Mouse (Mus musculus) heart, adult 2 months (tissue): Measurements from ENCODE around the gene Sh3bgr. TPM values are rescaled to one million over a fixed set of nuclear protein-coding genes. Genes with fewer than 3 reads are reported as not detected.

Experiments used
- DNase-seq, 2 experiments: peaks; one replicate each; pipeline ENCODE4 v3.0.0; 2021
- H3K27ac ChIP-seq: fragments of 200-600 bp; 2 replicates; pipeline ENCODE4 v1.8.1; 2022
- H3K27me3 ChIP-seq: fragments of 200-500 bp; 2 replicates; pipeline ENCODE4 v1.6.1; 2012; ENCODE audit warnings: mild to moderate bottlenecking, low read length, inconsistent platforms, mixed read lengths; ENCODE audit not compliant: control insufficient read depth, insufficient read depth
- H3K36me3 ChIP-seq: fragments of 200-500 bp; 2 replicates; pipeline ENCODE4 v1.6.1; 2012; ENCODE audit warnings: low read length, inconsistent platforms; ENCODE audit not compliant: control insufficient read depth, insufficient read depth
- H3K4me1 ChIP-seq: fragments of 200-500 bp; 2 replicates; pipeline ENCODE4 v1.6.1; 2011; ENCODE audit warnings: low read length; ENCODE audit not compliant: control insufficient read depth, insufficient read depth
- H3K4me3 ChIP-seq: fragments of 200-600 bp; 2 replicates; pipeline ENCODE4 v1.8.1; 2022
- H3K79me2 ChIP-seq: fragments of 200-500 bp; replicated peaks from 2 replicates; pipeline ENCODE4 v1.6.1; 2012; ENCODE audit warnings: mild to moderate bottlenecking, inconsistent platforms, low read length, moderate library complexity, mixed read lengths; ENCODE audit not compliant: control insufficient read depth, insufficient read depth
- H3K9ac ChIP-seq: fragments of 200-500 bp; 2 replicates; pipeline ENCODE4 v1.6.1; 2012; ENCODE audit warnings: low read depth, mild to moderate bottlenecking, control low read depth, inconsistent platforms, low read length, mixed read lengths
- CTCF ChIP-seq: fragments of 200-600 bp; IDR thresholded peaks from 2 replicates; pipeline ENCODE4 v1.8.1; 2022; ENCODE audit warnings: antibody characterized with exemption, mild to moderate bottlenecking, moderate library complexity
- EP300 ChIP-seq: fragments of 200-500 bp; IDR thresholded peaks from 2 replicates; pipeline ENCODE4 v1.6.1; 2011; ENCODE audit warnings: low read depth, low read length, control low read depth; ENCODE audit not compliant: insufficient read depth
- POLR2A ChIP-seq: fragments of 200-500 bp; IDR thresholded peaks from 2 replicates; pipeline ENCODE4 v1.6.1; 2011; ENCODE audit warnings: mild to moderate bottlenecking, low read depth, low read length, control low read depth; ENCODE audit not compliant: insufficient read depth
- WGBS: fragments of 180-500 bp; shearing (Covaris S2); methylation state at CpG from one replicate; pipeline ENCODE4 v1.1.7; 2018; 5-methylcytosine and 5-hydroxymethylcytosine counted together
- intact Hi-C: fragments of 180-260 bp; cut with DNase I; formaldehyde crosslinking; loops from one replicate; pipeline ENCODE4 v1.15.1; 2025
- long read RNA-seq: library from polyadenylated mRNA; stranded (forward); transcript quantifications from one replicate; pipeline ENCODE4 v2.0.0, GENCODE M21; 2021
- polyA plus RNA-seq: library from polyadenylated mRNA; depleted of rRNA; stranded (reverse); fragments of >200 nt; gene quantifications from 2 replicates; pipeline ENCODE4 v1.2.3, GENCODE M21; 2012; rRNA removed
- total RNA-seq, 2 experiments: library from RNA; stranded (reverse); gene quantifications; 2 replicates each; pipeline ENCODE4 v1.2.3; 2021

Gene Sh3bgr
- 100 to 1,000 TPM; 298 to 308 TPM for total RNA-seq
- 313 and 426 TPM in 2 replicates for polyA plus RNA-seq
- long read RNA-seq, transcript Sh3bgr-201 (8 exons, 1,341 nt) = major isoform, 102 of 136 reads
- long read RNA-seq, partial matches to known transcripts = 12 of 136 reads
- long read RNA-seq, other reads (novel, unspliced or antisense) = 22 of 136 reads

DNA sequence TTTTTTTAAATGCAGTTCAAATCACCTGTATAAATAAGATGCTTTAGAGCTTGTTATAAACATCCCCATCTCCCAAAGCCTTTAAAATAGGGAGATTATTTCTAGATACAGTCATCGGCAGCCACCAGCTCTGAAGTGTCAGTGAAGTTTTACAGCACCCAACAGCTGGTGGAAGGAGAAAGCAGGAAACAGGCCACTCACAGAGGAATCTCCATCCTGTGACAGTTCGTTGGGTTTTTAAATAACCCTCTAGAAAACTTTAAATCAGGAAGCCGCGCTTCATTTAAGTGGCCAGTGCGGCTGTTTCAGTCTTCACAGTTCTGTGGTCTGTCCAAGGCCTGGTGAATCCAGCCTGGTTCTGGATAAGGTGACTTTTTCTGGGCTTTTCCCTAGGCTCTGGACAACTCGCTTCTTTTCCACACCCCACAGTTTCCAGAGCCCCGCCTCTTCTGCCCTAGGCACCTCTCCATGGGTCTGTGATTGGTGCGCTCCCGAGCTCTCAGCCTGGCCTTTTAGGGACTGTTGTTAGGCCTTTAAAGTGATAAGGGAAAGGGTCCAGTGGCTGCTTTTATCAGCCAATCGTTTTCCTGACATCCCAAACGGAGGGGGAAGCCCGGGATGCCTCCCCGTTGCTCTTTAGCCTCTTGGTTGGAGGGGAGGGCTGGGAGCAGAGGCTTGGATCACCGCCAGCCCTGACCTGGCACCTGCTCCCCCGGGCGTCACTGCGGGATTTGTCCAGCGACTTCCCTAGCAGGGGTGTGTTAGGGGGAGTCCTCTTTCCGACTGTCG lies at the start of gene Sh3bgr:
TSS of gene Sh3bgr (plus strand) at position 538 of the 789 bp plus-strand sequence.
- 2% methylated on average over 20 of the region's 20 CpGs for WGBS
- Histone ChIP-seq H3K27me3 (no peaks in the 10 kb centered on the region), H3K36me3 (peaks cover 2% of the 10 kb centered on the region; the same call in 1 of the 2 replicates), H3K79me2 (no peaks in the 10 kb centered on the region), H3K4me1 (peaks cover 2% of the 10 kb centered on the region), H3K9ac (peak within 1 kb of the TSS; percentile 61), H3K27ac (peak within 1 kb of the TSS; percentile 93), H3K4me3 (peak within 1 kb of the TSS; percentile 52)
- DNase-seq = peak; percentile 79 to 86
- TF ChIP-seq EP300 (0 out of 2 replicates have a peak, but pooled peaks have one; percentile 38), CTCF (no peak), POLR2A (0 out of 2 replicates have a peak, but pooled peaks have one; percentile 50)
- intact Hi-C loops = no loop called here

DNA sequence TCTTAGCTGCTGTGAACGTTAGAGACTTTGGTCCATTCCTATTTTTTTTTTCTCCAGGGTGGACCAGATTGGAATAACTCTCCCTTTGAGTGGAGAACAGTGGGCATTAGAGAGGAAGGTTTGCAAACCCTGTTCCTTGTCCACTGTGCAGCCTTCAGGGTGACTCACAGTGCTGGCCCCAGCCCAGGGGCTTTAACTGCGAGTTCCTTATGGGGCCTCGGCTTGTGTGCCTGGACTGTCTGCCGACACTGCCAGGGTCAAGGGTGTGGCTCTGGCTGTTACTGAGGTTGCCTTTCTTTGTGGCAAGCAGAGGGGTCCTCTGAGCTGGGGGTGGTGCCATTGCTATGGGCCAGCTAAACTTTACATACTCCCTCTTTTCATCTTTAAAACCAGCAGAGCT lies 49.3 kb upstream of the Sh3bgr start:
- TF ChIP-seq POLR2A (no peak), CTCF (no peak), EP300 (no peak)
- H3K9ac ChIP-seq = no peak overlapping the region
- no peaks in the 10 kb centered on the region for H3K36me3 ChIP-seq
- 51% methylated on average over 4 of the region's 4 CpGs for WGBS
- DNase-seq = peak; percentile 28 to 47
- intact Hi-C loops = loop anchor here (2.0 kb wide), 1 partner anchor 104 kb away; no protein-coding TSS in a partner anchor
- no peak overlapping the region for H3K27ac ChIP-seq
- H3K4me1 ChIP-seq = peaks cover 1% of the 10 kb centered on the region; the same call in 1 of the 2 replicates
- no peaks in the 10 kb centered on the region for H3K27me3 ChIP-seq
- no peak overlapping the region for H3K4me3 ChIP-seq
- H3K79me2 ChIP-seq = no peaks in the 10 kb centered on the region

GRCm38 (mm10) chr16:96151551-96151950 lies 48.7 kb upstream of the Sh3bgr start:
- no peaks in the 10 kb centered on the region for H3K27me3 ChIP-seq
- WGBS = 17% methylated on average over 9 of the region's 9 CpGs
- TF ChIP-seq CTCF = peak; percentile 91
- no peak for TF ChIP-seq EP300
- no peak for TF ChIP-seq POLR2A
- no peak overlapping the region for H3K9ac ChIP-seq
- peaks cover 1% of the 10 kb centered on the region; the same call in 1 of the 2 replicates for H3K4me1 ChIP-seq
- DNase-seq = peak; percentile 70 to 80
- intact Hi-C loops = loop anchor here (2.0 kb wide), 1 partner anchor 105 kb away; no protein-coding TSS in a partner anchor
- H3K4me3 ChIP-seq = no peak overlapping the region
- no peaks in the 10 kb centered on the region for H3K79me2 ChIP-seq
- H3K36me3 ChIP-seq = no peaks in the 10 kb centered on the region
- H3K27ac ChIP-seq = no peak overlapping the region

DNA sequence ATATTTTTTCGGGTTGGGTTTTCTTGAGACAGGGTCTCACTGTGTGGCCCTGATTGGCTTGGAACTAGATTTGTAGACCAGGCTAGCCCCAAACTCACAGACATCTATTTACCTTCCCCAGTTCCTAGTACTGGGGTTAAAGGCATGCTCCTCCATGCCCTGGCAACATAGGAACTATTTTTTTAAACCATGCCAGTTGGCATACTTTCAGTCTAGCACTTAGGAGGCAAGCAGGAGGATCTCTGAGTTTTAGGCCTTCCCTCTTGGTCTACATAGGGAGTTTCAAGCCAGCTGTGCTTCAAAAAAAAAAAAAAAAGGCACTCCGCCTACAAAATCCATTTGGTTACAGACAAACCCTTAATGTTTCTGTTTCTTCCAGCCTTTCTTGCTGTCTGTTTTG lies 45.8 kb upstream of the Sh3bgr start:
- TF ChIP-seq POLR2A (no peak), EP300 (no peak), CTCF (no peak)
- WGBS = 92% methylated on average over 2 of the region's 2 CpGs
- intact Hi-C loops = no loop called here
- H3K4me3 ChIP-seq = no peak overlapping the region
- H3K9ac ChIP-seq = no peak overlapping the region
- no peak for DNase-seq
- H3K4me1 ChIP-seq = peaks cover 5% of the 10 kb centered on the region
- no peaks in the 10 kb centered on the region for H3K36me3 ChIP-seq
- no peaks in the 10 kb centered on the region for H3K79me2 ChIP-seq
- no peaks in the 10 kb centered on the region for H3K27me3 ChIP-seq
- no peak overlapping the region for H3K27ac ChIP-seq

DNA sequence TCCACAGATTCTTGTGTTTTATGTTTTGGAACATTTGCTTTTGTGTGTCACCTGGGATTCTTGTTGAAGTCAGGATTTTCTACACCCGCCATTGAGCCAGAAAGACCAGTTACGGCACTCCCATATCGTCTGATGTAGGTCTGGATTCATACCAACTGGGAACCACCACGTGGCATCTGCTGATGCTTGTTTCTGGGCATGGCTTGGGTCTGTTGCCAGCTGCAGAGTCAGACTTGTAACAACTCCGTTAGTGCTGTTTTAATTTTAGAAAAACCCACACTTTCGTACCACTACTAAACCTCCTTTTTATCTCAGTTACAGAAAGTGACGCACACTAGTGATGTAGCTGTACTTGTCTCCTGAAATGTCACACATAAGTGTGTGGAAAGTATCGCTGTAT lies 44.2 kb upstream of the Sh3bgr start:
- no peak overlapping the region for H3K9ac ChIP-seq
- peaks cover 5% of the 10 kb centered on the region for H3K4me1 ChIP-seq
- WGBS = 78% methylated on average over 8 of the region's 8 CpGs
- no peak for DNase-seq
- TF ChIP-seq EP300 (no peak), CTCF (no peak), POLR2A (no peak)
- no peaks in the 10 kb centered on the region for H3K36me3 ChIP-seq
- H3K79me2 ChIP-seq = no peaks in the 10 kb centered on the region
- intact Hi-C loops = no loop called here
- no peak overlapping the region for H3K4me3 ChIP-seq
- no peak overlapping the region for H3K27ac ChIP-seq
- H3K27me3 ChIP-seq = no peaks in the 10 kb centered on the region

- H3K9ac ChIP-seq = no peak overlapping the region
- no peaks in the 10 kb centered on the region for H3K79me2 ChIP-seq
- no peak overlapping the region for H3K27ac ChIP-seq
- TF ChIP-seq EP300 (no peak), CTCF (no peak), POLR2A (no peak)
- H3K4me3 ChIP-seq = no peak overlapping the region
- WGBS = 70% methylated on average over 11 of the region's 11 CpGs
- peaks cover 4% of the 10 kb centered on the region for H3K4me1 ChIP-seq
- intact Hi-C loops = no loop called here
- peak in 1 of 2 experiments; percentile 37 for DNase-seq
- no peaks in the 10 kb centered on the region for H3K27me3 ChIP-seq
- H3K36me3 ChIP-seq = no peaks in the 10 kb centered on the region
Measured at GRCm38 (mm10) chr16:96157171-96157570, 43.1 kb upstream of the Sh3bgr start.
